Mouse (Mus musculus): ENCODE measurements around the gene Foxg1.

Foxg1 gene

DNA sequence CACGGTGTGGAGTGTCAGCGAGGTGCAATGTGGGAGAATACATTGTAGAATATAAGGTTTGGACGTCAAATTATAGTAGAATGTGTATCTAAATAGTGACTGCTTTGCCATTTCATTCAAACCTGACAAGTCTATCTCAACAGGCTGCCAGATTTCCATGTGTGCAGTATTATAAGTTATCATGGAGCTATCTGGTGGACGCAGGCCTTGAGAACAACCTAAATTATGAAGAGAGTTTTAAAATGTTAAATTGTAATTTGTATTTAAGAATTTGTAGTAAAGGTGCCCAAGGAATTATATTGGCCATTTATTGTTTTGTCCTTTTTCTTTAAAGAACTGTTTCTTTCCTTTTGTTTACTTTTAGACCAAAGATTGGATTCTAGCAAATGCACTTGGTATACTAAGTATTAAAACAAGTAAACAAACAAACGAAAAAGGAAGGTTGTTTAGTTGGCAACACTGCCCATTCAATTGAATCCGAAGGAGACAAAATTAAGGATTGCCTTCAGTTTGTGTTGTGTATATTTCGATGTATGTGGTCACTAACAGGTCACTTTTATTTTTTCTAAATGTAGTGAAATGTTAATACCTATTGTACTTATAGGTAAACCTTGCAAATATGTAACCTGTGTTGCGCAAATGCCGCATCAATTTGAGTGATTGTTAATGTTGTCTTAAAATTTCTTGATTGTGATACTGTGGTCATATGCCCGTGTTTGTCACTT is 3.8 kb downstream of the Foxg1 start:
- no peak for DNase-seq

DNA sequence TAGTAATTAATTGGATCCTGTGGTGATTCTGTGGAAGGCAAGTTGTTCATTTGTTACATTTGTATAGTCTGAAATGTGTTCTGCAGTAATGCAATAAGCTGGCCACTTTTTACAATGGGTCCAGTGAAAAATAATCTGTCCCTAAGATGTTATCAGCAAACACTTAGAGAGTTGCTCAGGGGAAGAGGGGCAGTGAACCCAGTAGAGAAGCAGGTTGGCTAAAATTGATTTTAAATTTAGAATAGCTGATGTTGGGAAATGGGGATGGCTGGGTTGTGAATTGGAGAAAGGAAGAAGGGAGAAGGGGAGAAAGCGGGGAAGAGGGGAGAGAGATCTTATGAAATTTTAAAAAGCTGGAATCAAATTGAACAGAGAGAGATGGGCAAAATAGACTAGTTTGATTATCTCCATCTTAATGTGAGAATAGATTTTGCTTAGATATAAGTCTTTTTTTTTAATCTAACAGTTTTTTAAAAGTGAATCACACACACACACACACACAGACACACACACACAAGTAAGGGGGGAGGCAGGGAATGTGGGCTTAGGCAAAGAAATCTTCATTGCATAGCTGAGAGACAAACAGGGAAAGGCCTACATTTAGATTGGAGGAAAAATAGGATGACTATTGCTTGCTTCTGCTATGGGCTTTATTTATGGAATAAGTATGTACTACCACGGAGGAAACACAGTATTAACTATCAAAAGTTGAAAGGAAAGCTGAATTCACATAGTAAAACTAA is 5.6 kb downstream of the Foxg1 start:
- DNase-seq, result no peak

DNA sequence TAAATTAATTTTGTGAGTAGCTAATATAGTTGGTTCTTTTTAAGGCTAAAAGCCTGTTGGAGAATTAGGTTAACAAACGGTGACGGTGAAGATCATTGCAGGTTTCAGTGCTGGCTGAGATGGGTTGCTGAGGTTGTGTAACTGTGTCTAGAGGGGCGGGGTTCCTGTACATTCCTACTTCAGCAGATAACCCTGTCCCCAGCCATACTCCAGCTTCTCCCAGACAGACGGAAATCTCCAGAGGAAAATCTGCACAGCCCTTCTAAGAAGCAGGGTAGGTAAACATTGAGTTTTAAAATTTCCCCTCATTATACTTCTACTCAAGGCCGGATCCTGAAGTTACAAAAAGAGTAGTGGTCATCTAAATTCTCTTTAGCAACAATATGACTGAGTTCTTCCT is 7.2 kb downstream of the Foxg1 start:
- no peak for DNase-seq

DNA sequence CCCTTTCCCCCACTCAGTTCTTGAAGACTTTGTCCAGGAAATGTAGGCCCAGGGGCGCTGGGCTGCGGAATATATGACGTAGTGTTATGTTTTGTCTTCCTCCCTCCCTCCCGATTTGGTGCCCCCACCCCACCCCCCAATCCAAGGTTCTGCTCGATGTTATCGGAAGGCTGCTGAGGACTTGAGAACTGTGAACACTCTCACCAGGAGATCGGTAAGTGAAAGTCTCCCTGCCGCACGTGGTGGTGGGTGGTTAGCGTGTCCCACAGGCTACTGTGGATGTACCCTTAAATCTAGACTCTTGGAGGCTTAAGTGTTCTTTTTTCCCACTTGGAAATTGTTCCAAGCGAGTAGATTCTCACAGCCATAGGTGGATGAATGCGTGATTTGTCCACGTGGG is 7.8 kb downstream of the Foxg1 start:
- no peak for DNase-seq

DNA sequence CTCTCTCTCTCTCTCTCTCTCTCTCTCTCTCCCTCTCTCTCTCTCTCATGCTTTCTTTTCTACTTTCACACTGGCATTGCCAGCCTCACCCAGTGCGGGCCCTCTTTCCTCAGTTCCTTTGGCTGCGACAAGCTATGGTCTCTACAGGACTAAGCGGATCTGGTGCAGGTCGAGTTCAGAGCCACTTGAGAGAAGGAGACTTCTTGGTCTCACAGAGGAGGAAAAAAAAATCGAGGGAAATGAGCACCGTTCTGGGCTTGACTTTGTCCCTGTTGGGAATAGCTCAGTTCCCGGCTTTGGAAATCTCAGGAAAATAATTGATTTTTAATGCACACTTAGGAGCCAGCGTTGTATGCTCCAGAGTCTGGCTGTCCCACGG is 8.5 kb downstream of the Foxg1 start:
- no peak for DNase-seq

DNA sequence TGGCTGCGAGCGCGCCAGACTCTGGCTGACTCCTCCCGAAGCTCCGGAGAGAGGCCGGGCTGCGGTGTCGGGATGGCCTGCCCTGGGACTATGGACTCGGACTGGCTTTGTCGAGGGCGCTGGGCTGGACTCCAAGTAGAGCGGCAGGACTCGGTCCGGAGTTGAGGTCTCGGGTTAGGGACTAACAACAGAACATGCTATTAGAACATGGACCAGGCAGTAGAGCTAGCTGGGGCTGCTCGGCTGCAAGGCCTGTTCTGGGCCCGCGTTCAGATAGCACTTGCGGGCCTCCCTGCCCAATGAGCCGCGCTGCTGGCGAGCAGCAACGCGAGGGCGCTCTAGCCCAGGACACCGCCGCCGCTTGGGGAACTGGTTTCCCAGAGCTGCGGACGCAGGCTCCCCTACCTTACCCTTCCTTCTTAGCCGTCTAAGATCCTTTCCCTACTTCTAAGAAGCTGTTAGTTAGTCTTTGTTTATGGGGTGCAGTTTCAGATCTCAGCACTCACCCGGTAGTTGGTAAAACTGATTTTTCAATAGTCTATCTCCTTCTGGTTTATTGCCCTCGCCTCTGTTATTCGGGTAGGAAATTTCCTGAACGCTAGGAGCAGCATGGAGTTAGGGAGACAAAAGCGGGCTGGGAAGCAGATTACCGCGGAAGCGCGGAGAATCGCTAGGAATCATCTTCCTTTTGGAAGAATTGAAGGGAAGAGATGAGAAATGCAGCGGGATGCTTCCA is 9.0 kb downstream of the Foxg1 start:
- peak; percentile 11 for DNase-seq

DNA sequence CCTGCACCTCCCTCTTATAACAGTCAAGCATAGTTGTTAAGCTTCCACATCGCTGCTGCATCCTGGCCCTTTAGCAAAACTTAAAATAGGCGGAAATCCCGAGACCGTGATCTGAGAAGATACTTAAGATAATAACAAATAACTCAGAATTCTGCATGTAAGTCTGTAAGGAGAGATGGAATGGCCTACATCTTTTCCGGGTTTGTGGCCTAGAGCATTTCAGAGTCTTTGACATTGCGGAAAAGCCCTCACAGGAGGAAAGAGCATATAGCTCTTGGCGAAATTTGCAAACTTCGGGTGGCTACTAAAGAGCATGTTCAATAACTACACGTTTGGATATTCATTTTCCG is 9.6 kb downstream of the Foxg1 start:
- DNase-seq, result no peak

DNA sequence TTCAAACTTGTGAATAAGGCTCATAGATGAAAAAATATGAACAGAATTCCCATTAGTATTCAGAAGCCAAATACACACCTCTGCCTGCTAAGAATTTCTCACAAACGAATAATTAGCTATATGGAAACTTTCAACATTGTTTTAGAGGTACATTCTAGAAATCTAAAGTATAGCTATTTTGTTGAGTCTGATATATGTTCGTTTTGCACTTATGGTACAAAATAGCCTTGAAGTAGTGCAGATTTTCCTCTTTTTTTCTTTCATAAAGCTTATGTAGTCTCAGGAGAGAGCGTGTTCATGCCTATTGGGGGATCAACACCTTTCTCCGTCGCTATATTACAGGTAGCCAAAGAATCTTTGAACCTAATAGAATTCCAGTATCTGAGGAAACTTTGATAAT is 10.4 kb downstream of the Foxg1 start:
- DNase-seq, result no peak

DNA sequence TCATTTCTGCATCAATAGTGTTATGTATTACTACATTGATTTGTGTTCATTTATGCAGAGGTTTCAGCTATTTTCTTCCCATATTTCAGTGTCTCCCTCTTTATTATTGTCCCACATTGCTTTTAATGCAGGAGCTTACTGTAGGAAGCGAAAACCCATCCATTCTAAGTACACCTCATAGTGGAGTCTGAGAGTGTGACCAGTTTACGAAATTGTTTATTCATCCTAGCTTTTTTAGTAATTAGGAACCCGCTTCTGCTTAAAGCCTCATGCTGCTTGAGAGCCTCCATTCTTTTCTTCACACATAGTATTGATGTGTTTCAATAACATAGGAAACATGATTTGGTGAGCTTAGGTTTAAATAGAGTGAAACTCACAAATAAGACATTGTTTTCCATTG is 11.2 kb downstream of the Foxg1 start:
- no peak for DNase-seq

DNA sequence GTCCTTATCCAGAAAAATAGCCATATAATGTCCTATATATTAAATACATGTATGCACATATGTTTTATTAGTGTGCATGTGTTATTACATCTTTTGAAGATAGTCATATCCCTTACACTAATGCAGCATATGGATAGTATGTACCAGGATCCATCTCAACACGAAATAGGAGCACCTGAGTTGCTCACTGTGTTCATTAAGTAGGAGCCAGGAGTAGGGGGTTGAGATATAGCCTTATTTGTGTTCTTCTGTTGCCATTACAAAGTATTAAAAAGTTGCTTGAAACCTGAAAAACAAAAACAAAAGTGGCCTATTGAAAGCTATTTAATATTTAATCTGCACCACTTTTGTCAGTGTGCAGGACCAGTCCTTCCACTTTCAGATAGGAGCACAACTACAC is 11.7 kb downstream of the Foxg1 start:
- DNase-seq, result no peak

DNA sequence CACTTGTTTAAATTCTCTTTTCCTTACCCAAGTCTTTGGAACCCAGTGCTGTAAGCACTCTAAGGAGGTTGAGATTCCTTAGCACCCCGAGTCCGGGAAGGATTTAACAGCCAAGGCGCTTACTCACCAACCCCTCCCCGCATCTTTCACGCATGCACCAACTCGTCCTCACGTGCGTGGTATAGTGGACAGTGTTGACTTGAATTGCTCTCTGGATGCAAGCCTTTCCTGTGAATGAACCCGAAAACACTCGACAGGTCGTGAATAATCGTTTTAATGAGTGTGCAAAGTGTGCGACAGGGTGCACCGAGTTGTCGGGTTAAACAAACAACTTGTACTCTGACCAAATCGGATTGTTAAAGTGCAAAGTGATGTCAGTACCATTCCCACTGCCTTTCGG is 12.4 kb downstream of the Foxg1 start:
- DNase-seq, result no peak

DNA sequence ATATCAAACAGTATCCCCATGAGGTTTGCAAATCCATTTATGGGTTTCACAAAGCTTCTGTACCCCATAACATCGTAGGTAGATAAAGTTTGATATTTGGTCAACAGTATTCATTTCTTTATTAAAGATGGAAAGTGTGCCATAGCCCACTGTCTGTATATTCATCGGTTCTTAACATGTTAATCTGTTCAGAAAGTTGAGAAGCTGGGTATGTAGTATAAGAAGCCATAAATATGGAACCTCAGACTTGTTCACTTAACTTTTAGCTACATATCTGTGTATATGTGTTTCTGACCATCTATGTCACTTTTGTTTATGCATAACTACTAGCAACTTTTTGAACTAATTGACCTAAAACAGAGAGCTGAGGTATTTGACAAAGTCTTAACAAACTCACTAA is 13.5 kb downstream of the Foxg1 start:
- no peak for DNase-seq

DNA sequence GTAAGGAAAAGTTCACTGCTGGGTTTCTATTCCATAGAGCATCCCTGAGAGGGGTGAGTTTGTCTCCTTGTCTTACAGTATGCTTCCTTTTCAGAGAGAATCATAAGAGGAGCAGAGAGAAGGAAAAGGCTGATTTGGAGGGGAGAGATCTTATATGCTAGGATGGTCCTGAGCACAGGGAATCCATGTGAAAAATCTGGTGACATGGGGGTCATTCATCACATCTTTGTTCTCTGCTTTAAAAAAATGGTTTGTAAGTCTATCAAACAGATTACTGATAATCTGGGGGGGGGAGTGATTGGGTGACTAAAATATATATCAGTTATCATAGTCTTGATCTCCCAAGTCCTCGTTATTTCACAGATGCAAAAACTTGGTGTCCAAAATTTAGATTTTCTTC is 14.3 kb downstream of the Foxg1 start:
- DNase-seq, result no peak

DNA sequence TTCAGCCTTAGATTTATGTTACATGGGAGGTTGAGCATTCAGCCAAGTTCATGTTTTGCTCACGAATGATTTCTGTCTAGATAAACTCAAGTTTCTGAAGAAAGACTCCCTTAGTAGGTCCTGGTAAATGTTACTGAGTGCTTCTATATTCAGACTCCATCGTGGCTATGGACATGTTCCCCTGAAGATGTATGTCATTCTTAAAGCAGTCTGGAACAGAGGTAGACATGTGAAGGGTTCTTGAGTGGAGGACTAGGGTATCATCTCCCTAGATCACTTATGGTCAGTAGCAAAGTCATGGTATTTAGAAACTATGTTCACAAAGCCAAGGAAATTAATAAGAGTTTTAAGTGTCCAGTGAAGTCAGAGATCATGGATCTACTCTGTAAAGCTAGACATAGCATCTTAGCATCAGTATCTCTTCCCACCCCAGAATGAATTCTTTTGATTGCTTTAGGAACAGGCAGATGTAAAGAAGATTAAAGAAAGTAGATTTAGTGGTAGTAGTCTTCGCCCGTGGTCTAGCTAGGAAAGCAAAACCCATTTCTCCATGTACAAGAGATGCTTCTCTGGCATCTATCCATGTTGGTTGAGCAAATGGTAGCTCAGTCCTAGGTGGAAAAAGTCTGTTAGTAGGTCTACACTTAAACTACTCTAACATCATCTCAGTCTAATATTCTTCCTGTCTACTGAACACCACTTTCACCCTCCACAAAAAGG is 15.1 kb downstream of the Foxg1 start:
- DNase-seq, result no peak

DNA sequence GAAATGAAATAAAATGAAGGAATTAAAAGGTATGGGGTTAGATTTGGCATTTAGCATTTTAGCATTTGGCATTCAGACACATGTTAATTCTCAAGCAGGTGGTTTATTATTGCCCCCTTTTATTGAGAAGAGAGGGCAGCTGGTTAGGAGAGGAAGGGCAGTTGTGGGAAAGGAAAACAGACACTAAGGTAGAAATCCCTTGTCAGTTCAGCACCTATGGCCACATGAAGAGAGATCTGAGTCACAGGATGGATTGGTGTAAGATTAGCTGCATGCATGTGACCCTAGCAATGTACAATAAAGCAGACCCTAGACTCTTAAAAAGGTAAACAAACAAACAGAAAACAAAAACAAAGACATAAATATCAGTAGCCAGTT is 15.7 kb downstream of the Foxg1 start:
- no peak for DNase-seq

DNA sequence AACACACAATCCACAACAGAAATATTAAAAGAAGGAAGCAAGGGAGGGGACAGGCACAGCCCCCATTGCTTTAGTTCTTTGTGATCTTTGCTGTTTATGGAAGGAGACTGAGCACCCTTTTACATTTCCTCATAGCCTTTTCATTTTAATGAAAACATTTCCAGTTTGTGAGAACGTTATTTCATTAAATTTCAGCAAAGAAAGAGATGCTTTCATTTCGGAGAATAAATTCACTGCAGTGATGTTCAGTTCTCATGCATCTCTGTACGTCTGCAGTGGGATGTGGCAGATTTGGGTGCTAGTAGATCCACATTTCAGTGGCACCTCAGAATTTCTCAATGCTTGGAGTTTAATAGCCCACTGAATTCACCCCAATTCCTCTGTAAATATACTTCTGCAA is 16.2 kb downstream of the Foxg1 start:
- DNase-seq, result no peak

DNA sequence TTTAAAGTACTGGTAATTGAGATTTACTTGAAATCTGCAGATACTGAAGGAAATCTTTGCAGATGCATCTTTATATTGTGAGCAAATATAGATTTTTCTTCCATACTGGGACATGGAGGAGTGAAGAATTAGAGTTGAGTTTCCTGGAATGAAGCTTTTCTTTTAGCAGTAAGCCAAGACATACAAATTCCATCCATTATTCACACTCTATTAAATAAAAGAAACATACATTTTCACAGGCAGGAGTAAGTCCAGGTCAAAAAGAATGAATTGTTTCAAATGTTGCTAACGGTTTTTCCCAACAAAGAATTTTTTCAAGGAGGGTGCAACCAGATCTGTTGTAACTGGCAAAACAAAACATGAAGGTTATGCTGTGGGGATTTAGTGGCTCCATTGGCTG is 17.2 kb downstream of the Foxg1 start:
- no peak for DNase-seq

DNA sequence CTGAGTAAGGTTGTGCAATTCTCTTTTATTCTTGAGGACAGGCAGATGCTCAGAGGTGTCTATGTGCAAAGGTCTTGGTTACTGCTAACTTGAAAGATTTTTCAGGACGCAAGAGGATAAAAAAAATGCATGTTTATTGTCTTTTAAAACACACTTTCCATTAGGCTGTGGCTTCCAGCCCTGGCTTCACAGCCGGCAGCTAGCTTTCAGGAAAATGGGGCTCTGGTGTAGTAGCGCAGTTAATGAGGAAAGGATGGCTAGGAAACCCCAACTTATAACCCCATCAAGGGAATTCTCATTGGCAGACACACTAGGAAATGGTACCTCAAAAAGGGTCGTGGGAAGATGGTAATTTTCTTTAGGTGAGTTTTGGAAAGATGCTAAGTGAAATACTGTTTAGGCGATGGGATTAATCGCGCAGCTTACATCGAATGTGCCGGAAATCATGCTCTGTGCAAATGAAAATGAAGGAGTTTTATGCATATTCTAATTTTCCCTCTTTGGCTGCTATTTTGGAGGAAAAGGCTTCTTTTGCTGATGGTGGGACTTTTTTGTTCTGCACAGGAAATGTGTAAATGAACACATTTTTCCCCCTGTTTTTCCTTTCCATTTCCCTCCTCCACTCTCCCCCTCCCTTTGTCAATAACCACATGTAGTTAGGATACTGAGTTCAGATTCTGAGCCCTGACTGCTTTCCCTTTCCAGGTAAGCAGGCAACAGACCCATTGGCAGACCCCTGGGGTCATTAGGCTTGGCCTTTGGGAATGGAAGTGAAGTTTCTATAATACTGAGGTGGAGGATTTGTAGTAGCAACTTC is 17.8 kb downstream of the Foxg1 start:
- no peak for DNase-seq

DNA sequence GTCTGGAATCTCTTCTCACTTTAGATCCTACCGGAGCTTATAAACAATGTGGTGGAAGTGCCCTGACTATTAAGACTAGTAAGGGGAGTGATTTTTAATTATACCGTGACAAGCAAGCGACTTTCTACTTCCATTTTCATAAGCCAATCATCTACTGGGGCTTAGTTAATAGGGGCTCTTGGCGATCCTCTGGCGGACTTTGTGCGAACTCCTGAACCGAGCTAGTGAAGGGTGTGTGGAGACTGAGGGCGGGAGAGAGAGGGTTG is 18.3 kb downstream of the Foxg1 start:
- DNase-seq, result no peak

DNA sequence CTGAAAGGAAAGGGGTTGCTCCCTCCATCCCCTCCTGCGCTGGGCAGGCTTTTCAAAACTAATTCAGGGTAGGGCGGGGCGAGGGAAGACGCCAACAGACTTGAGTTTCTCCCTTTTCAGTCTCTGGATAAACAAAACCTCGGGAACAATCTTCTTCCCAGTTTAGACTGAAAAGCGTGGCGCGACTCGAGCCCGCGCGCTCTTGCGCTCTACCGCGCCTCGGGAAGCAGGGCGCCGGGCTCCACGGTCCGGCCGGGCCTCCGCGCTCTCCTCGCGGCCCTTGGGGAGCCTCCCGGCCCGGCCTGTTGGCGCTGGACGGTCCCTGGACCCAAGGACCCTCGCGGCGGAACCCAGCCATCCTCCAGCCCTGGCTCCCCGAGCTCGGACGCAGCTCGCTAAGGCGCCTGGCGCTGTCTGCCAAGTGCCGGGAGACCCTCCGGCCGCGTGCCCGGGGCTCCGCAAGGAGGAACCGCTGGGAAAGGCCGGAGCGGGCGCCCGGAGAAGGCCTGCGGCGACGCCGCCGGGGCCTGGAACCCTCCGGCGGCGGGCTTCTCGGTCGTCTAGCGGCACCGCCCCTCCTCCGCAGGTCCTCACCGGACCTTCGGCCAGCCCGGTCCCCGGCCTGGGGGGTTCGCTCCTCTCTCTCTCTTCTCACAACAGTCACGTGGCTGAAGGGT is 18.8 kb downstream of the Foxg1 start:
- peak; percentile 8 for DNase-seq

DNA sequence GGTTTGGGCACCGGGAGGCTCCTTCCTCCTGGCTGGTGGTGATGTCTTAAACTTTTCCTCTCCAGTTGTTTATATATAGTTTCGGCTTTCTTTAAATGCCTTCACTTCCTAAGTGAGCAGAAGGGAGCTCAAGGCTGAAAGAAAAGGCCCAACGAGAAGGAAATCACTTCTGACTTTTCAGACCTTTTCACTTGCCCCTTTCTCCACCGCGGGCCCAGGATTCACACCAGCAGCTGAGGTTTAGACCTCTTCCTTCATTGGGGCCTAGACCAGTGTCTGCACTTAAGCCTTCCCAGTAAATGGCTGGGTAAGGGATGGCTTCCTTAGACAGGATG is 19.3 kb downstream of the Foxg1 start:
- DNase-seq, result no peak

DNA sequence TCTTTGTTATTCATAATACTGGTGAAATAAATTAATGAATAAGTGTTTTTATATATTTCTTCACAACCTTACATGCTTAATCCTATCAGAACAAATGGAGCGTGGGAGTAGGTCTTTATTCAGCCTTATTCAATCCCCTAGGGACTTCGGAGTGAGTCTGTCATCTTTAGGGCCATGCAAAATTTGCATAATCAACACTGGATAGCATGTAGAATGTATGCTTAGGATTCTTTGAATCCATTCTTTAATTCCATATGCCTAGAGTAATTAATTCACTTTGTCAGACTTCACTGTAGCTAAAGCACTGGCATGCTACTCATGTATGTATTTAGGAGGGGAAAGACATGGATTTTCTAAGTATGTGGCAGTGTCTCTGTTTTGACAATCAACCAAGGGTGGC is 27.4 kb downstream of the Foxg1 start:
- no peak for DNase-seq

DNA sequence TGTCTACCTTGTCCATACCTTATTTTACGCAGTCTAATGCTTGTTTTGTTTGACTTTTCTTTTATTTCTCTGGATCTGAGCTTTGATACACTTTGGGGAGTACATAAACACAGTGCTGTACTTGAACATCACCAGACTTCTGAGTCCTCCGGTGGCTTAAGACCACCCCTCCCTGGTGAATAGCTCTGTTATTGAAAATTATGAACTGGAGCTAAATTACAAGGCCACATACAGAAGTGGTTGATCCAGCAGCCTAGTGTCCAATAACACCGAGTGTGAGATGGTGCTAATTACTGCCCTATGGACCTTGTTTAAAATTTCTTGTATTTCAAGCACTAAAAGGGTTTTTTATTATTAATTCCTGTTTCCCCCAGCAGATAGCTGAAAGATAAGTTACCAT is 35.5 kb downstream of the Foxg1 start:
- no peak for DNase-seq
